Mouse (Mus musculus) heart, embryonic 16.5 days (tissue): ENCODE results near the gene Cdx4. TPM values are rescaled to one million over a fixed set of nuclear protein-coding genes. Genes with fewer than 3 reads are reported as not detected.
A peak's percentile ranks its signal among the peaks of the same experiment; 100 is the strongest.

Experiments used
- ATAC-seq: fragments of 200-750 bp; cut with Nextera tagmentation; replicated peaks from 2 replicates; pipeline ENCODE4 v1.8.0; 2017; ENCODE audit warnings: moderate number of reproducible peaks; ENCODE audit not compliant: insufficient read depth, low FRiP score; ENCODE audit errors: extremely low read depth
- H3K27ac ChIP-seq: fragments of 300-500 bp; sonication (generic); 2 replicates; pipeline ENCODE4 v1.5.1; 2014; ENCODE audit warnings: mild to moderate bottlenecking, low read length, control low read depth, moderate library complexity
- H3K27me3 ChIP-seq: fragments of 300-500 bp; sonication (generic); 2 replicates; pipeline ENCODE4 v1.6.1; 2014; ENCODE audit warnings: low read length, mixed read lengths; ENCODE audit not compliant: control insufficient read depth, insufficient read depth
- H3K36me3 ChIP-seq: fragments of 300-500 bp; sonication (generic); 2 replicates; pipeline ENCODE4 v1.6.1; 2014; ENCODE audit not compliant: control insufficient read depth, insufficient read depth
- H3K4me1 ChIP-seq: fragments of 300-500 bp; sonication (generic); 2 replicates; pipeline ENCODE4 v1.6.1; 2014; ENCODE audit warnings: low read length, mixed read lengths; ENCODE audit not compliant: control insufficient read depth, insufficient read depth
- H3K4me2 ChIP-seq: fragments of 300-500 bp; sonication (generic); 2 replicates; pipeline ENCODE4 v1.6.1; 2014; ENCODE audit warnings: low read depth, mild to moderate bottlenecking, control low read depth, low read length
- H3K4me3 ChIP-seq: fragments of 300-500 bp; sonication (generic); 2 replicates; pipeline ENCODE4 v1.5.1; 2014; ENCODE audit warnings: mild to moderate bottlenecking, control low read depth, low read length
- H3K9ac ChIP-seq: fragments of 300-500 bp; sonication (generic); 2 replicates; pipeline ENCODE4 v1.6.1; 2014; ENCODE audit warnings: low read length, control low read depth
- H3K9me3 ChIP-seq: fragments of 300-500 bp; sonication (generic); replicated peaks from 2 replicates; pipeline ENCODE4 v1.6.1; 2016; ENCODE audit warnings: low read length; ENCODE audit not compliant: control insufficient read depth
- WGBS: fragments of 180-500 bp; shearing (Covaris S2); extraction: QIAGEN DNeasy Blood & Tissue Kit; methylation state at CpG from one replicate; pipeline ENCODE4 v1.1.7; 2014; 5-methylcytosine and 5-hydroxymethylcytosine counted together
- polyA plus RNA-seq: library from polyadenylated mRNA; unstranded; fragments of >200 nt; fragmentation: Nextera tagmentation; extraction: Ambion mirVana; gene quantifications from 2 replicates; pipeline ENCODE4 v1.2.1, GENCODE M21; 2015

The Cdx4 gene
- not detected in 2 replicates for polyA plus RNA-seq

DNA sequence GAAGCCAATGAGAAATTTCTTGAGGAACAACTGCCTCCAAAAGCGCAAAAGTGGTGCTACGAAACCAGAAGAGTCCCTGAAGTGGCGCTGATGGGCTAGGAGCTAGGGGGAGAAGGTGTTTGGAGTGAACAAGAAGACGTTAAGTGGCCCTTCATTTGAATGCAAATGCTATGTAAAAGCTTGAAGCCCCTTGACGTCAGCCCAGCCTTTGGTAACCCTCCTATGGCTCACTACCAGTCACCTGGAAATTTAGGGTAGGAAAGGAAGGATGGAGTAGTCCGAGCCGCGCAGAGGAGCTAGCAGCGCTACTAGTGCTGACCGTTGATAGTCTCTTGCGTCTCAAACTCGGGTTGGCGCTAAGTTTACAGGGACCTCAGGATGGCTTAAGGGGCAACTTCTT lies at the start of gene Cdx4:
Gene Cdx4 (plus strand): TSS at position 253 of the 400 bp plus-strand sequence.
- ATAC-seq, result no peak
- peaks cover 65% of the 10 kb centered on the region for H3K27me3 ChIP-seq
- WGBS, result 16% methylated on average over 13 of the region's 13 CpGs
- peak within 1 kb of the TSS; percentile 37; the same call in 1 of the 2 replicates for H3K4me2 ChIP-seq
- no peaks in the 10 kb centered on the region for H3K36me3 ChIP-seq
- no peak within 1 kb of the TSS for H3K27ac ChIP-seq
- 0 out of 2 replicates have a peak within 1 kb of the TSS, but pooled peaks have one; percentile 10 for H3K4me3 ChIP-seq
- no peaks in the 10 kb centered on the region for H3K4me1 ChIP-seq
- no peaks in the 10 kb centered on the region for H3K9me3 ChIP-seq
- H3K9ac ChIP-seq, result no peak within 1 kb of the TSS

DNA sequence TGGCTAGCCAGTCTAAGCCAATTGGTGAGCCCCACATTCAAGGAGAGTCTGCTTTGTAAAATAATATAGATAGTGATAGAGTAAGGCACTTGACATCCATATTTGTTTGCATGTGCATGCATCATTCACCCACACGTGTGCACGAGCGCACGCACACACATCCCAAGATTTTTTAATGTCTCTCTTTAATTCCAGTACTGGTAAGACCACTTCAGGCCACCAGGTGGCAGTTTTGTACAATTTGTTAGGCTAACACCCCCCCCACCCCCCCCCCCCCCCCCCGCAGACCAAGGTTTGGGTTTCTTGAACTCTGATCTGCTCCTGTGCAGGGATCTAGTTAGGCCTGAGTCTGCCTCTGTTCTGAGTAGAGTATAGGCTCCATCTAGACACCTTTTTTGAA lies 46.9 kb upstream of the Cdx4 start:
- ATAC-seq, result no peak

DNA sequence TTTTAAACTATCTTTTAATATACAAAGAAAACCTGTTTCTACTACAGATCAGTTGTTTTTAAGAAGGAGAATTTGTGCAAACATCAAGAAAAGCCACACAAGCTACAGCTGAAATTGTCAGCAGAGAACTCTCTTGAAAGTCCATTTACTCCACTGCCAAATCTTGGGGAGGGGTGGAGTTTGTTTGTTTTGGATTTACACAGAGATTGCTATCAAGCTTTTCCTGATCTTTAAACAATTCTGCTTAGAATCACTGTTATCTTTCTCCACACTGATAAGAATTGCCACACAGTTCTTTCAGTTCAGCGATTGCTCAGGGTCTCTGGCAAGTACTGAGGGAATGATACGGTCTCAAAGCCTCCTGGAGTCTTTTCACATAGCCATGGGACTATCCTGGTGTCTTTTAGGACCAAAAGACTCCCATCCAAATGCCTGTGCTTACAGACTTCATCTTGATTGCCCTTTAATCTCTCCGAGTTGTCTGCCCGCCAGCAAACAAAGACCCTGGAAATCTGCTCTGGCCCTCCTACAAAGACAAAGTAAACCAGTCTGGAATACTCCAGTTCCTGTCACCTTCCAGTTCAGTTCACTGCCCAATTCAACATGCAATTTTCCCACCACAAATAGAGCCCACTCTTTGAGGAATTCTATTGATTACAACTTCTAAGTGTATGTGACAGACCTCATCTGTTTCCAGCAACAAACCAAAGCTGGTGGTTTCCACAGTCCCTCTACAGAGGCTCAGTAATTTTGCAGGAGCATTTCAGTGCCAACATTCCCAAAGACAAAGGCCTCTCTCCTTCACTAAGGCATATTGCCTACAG lies 34.1 kb upstream of the Cdx4 start:
- H3K4me2 ChIP-seq, result no peak overlapping the region
- H3K27me3 ChIP-seq, result peaks cover 27% of the 10 kb centered on the region
- no peaks in the 10 kb centered on the region for H3K4me1 ChIP-seq
- 38% methylated on average over 4 of the region's 4 CpGs for WGBS
- no peak overlapping the region for H3K27ac ChIP-seq
- no peak overlapping the region for H3K9ac ChIP-seq
- H3K9me3 ChIP-seq, result no peaks in the 10 kb centered on the region
- ATAC-seq, result no peak
- H3K4me3 ChIP-seq, result no peak overlapping the region
- H3K36me3 ChIP-seq, result no peaks in the 10 kb centered on the region

More for the DNA sequence above, 46.9 kb upstream of the Cdx4 start:
- no peaks in the 10 kb centered on the region for H3K4me1 ChIP-seq
- H3K4me2 ChIP-seq, result no peak overlapping the region
- H3K27ac ChIP-seq, result no peak overlapping the region
- H3K9me3 ChIP-seq, result no peaks in the 10 kb centered on the region
- WGBS, result 87% methylated on average over 4 of the region's 5 CpGs
- H3K9ac ChIP-seq, result no peak overlapping the region
- H3K36me3 ChIP-seq, result no peaks in the 10 kb centered on the region
- no peak overlapping the region for H3K4me3 ChIP-seq
- no peaks in the 10 kb centered on the region for H3K27me3 ChIP-seq

DNA sequence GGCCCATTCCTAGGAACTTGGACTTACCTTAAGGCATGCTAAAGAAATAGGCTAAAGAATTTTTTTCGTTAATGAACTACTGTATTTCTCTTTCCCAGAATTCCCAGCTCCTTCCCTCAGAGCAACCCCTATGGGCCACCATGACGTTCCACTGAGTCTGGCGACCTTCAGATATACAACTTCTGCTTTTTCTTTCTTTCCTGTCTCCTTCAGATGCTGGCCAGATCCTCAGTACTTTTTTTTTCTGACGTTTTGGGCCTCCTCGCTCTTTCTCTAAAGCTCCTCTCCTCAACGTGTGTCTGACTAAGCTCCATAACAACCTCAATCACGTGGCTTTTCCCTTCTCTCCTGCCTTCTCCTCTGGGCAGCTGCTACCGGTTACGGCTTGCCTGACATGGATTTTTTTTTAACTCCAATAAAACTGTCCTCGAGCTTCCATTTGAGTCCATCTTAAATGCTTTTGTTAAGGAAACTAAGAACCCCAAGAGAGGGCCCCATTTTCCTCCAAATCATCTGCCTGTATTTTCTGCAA lies 33.3 kb upstream of the Cdx4 start:
- Histone ChIP-seq H3K36me3 (no peaks in the 10 kb centered on the region), H3K4me3 (no peak overlapping the region), H3K4me2 (peak overlapping the region; percentile 15; the same call in 1 of the 2 replicates), H3K4me1 (no peaks in the 10 kb centered on the region), H3K27ac (no peak overlapping the region), H3K9me3 (no peaks in the 10 kb centered on the region), H3K9ac (no peak overlapping the region), H3K27me3 (peaks cover 27% of the 10 kb centered on the region)
- ATAC-seq, result no peak
- 28% methylated on average over 10 of the region's 10 CpGs for WGBS

DNA sequence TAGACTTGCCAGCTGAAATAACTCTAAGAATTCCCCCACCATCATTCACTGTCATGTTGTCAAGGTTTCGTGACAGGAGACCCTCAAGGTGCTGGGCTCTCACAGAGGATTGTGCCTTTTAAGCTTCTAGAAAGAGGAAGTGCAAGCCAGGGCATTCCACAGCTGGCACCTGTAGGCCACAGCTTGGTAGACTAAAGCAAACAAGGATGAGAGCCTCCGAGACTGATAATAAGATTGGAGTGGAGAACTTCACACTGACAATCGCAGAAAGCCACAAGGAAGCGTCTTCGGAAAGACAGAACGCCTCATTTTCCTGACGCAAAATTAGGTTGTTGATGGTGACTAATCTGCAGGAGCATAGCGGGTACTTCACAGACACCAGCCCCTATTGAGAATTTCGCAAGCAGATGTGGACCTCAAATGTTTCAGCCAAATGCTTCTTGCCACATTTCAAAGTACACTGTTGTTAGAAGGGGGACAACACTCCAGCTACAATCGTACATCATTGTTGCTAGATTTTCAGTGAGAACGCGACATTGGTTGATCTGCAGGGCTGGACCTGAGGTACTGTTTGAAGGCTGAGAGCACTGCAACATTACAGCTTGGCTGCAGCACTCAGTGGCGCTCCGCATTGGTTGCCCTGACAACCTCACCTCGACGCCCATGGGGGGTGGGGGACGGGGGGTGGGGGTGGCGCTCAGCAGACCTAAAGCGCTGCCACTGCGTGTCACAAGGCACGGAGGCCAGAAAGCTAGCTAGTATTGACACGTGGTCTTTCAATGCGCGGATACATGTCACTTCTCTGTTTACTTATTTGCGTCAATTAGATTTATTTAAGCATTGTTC lies 32.5 kb upstream of the Cdx4 start:
- H3K27ac ChIP-seq, result no peak overlapping the region
- ATAC-seq, result 0 out of 2 replicates have a peak, but pooled peaks have one; percentile 18
- H3K9ac ChIP-seq, result no peak overlapping the region
- no peaks in the 10 kb centered on the region for H3K4me1 ChIP-seq
- no peaks in the 10 kb centered on the region for H3K36me3 ChIP-seq
- peaks cover 27% of the 10 kb centered on the region for H3K27me3 ChIP-seq
- H3K4me2 ChIP-seq, result peak overlapping the region; percentile 62
- H3K9me3 ChIP-seq, result no peaks in the 10 kb centered on the region
- H3K4me3 ChIP-seq, result peak overlapping the region; percentile 30
- WGBS, result 17% methylated on average over 25 of the region's 25 CpGs

DNA sequence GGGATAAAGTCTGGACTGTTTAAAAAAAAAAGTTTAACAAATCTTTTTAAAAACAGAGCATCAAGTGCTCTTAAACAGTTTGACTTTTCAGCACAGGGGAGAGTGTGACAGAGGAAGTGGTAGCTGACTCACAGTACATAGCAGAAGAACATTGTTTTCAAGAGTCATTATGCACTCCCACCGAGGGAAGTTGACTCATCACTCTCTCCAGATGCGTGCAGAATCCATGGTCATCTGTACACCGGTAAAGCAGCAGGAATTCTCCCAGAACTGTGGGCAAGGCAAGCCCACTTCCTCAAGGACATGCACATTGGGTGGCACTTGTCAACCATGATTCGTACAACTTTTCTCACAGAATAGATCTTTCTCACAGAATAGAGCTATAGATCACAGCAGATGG lies 22.3 kb upstream of the Cdx4 start:
- Histone ChIP-seq H3K4me1 (no peaks in the 10 kb centered on the region), H3K9ac (no peak overlapping the region), H3K9me3 (no peaks in the 10 kb centered on the region), H3K4me3 (no peak overlapping the region), H3K4me2 (no peak overlapping the region), H3K27me3 (peaks cover 9% of the 10 kb centered on the region), H3K36me3 (no peaks in the 10 kb centered on the region), H3K27ac (no peak overlapping the region)
- WGBS, result 50% methylated on average over 4 of the region's 4 CpGs
- no peak for ATAC-seq

DNA sequence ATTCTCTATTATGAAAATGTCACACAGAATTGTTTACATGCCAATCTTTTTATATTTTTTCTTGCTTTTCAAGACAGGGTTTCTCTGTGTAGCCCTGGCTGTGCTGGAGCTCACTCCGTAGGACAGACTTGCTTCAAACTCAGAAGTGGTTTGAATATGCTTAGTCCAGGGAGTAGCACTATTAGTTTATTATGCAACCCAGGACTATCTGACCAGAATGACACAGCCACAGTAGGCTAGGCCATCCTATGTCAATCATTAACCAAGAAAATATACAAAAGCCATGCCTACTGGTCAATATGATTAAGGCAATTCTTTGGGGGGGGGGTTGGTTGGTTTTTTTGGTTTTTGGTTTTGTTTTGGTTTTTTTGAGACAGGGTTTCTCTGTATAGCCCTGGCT lies 12.9 kb upstream of the Cdx4 start:
- Histone ChIP-seq H3K4me1 (no peaks in the 10 kb centered on the region), H3K27ac (no peak overlapping the region), H3K4me3 (no peak overlapping the region), H3K9me3 (no peaks in the 10 kb centered on the region), H3K9ac (no peak overlapping the region), H3K36me3 (no peaks in the 10 kb centered on the region), H3K27me3 (peaks cover 19% of the 10 kb centered on the region), H3K4me2 (no peak overlapping the region)
- 76% methylated on average over 1 of the region's 1 CpGs for WGBS
- no peak for ATAC-seq

DNA sequence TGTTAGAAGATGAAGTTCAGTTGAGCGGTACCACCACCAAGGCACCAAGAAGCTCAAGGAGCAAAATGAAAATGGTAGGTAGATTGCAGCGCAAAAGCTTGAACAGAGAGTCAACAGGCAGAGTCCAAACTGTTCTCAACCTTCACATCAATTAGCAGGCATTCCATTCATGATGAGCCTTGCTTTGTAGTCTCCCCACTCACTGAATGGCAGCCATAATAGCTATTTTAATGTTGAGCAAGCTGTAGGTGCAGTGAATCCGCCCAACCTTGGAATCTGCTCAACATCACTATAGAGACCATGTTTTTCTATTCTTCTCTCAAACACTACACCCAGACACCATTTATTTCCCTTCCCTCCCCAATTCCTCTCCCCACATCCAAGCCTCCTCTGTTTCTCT lies 9.5 kb upstream of the Cdx4 start:
- no peak for ATAC-seq
- no peak overlapping the region for H3K4me3 ChIP-seq
- no peaks in the 10 kb centered on the region for H3K4me1 ChIP-seq
- H3K27ac ChIP-seq, result no peak overlapping the region
- H3K4me2 ChIP-seq, result no peak overlapping the region
- H3K9ac ChIP-seq, result no peak overlapping the region
- peaks cover 21% of the 10 kb centered on the region for H3K27me3 ChIP-seq
- no peaks in the 10 kb centered on the region for H3K9me3 ChIP-seq
- 82% methylated on average over 3 of the region's 3 CpGs for WGBS
- H3K36me3 ChIP-seq, result no peaks in the 10 kb centered on the region
